Mouse (Mus musculus) myocyte (in vitro differentiated cells): ENCODE measurements at regions not wholly inside any gene's neighbourhood (a gene's known extent, or its start where the extent isn't known, plus 50 kb on each side); places are given as distances from the start of the nearest gene placed in this dataset.

Experiments used
- MAX ChIP-seq: IDR thresholded peaks from one replicate; pipeline ENCODE4 v1.6.1; 2011; ENCODE audit warnings: low read depth, mild to moderate bottlenecking, control low read depth
- POLR2A ChIP-seq: IDR thresholded peaks from one replicate; pipeline ENCODE4 v1.6.1; 2011; ENCODE audit warnings: low read depth, mild to moderate bottlenecking, control low read depth, moderate library complexity; ENCODE audit not compliant: insufficient read length
- POLR2AphosphoS2 ChIP-seq: IDR thresholded peaks from one replicate; pipeline ENCODE4 v1.6.1; 2011; ENCODE audit warnings: low read depth, control low read depth; ENCODE audit not compliant: insufficient read length

GRCm38 (mm10) chr10:110658153-110658695 is 87.0 kb upstream of the E2f7 start:
- TF ChIP-seq POLR2A (no peak), POLR2AphosphoS2 (no peak), MAX (no peak)
